Mouse (Mus musculus): Measurements from ENCODE around the gene Pde6h.

- TF ChIP-seq CTCF (IDR thresholded peaks at IDR 0.05; ENCODE audit: low read depth) = no peak
- TF ChIP-seq EP300 (optimal IDR thresholded peaks at IDR 0.05) = no peak
These were observed 10.4 kb downstream of the Pde6h start for GRCm38 (mm10) chr6:136934068-136934467.
